Mouse (Mus musculus): Measurements from ENCODE around the gene Gpatch1.

DNA sequence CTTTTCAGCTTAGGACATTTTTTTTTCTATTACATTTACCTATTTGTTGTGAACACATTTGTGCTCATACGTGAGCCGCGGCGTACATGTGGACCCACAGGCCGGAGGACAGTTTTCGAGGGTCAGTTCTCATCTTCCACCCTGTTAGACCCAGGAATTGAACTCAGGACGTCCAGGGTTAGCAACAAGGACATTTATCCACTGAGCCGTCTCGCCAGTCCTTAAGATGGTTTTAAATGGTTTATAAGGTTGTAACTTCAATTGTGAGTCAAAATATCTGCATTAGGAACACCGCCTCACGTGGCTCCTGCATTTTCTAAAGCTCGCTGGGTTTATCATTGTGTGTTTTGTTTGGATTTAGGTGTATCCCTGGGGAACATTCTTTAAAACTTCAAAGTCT, 84.4 kb downstream of the Gpatch1 start:
- TF ChIP-seq CTCF (IDR thresholded peaks at IDR 0.05; ENCODE audit: low read depth), result no peak
- TF ChIP-seq EP300 (IDR thresholded peaks at IDR 0.05; ENCODE audit: low read depth), result no peak

All from liver, embryonic 14.5 days (tissue).